Mouse (Mus musculus): ENCODE measurements around the gene 3300002I08Rik.
"Not testable (repeated sequence)": the region's sequence is repeated elsewhere in the genome, so short reads cannot be mapped to it uniquely, and the experiment has no call there.

The 3300002I08Rik gene

DNA sequence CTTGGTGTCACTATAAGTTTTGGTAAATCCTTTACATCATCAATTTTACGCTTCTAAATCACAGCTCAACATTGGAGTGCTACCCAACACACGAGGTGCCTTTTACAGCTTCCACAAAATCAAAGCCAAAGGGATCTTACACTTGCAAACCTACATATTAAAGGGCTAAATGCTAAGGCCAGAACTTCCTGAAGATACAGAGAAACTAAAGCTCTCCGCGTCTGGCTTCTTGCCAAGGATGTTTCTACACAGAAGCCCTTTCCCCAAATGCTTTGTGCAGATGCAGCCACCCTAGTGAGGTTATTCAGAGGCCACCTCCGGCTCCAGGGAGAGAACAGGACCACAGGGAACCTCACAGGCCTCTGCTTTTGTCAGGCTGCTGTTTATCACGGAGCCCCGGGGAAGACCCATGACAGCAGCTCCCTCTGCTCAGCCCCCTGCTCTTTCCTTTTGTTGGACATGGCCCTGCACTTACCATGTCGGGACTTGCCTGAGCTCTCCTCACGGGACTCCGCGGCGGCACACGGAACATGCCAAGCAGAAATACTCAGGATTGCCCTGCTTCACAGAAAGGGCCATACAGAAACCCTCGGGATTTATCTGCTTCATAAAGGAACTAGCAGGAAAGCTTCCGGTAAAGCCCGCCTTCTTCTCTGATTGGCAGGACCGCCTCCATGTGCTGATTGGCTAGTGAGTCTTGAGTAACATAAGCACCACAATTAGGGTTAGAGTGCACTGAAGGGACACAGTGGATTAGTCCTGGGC, at the start of gene 3300002I08Rik:
Gene 3300002I08Rik, minus strand, starts transcription at position 653 of the 765 bp plus-strand sequence.
- peak; percentile 93 to 94 for DNase-seq

DNA sequence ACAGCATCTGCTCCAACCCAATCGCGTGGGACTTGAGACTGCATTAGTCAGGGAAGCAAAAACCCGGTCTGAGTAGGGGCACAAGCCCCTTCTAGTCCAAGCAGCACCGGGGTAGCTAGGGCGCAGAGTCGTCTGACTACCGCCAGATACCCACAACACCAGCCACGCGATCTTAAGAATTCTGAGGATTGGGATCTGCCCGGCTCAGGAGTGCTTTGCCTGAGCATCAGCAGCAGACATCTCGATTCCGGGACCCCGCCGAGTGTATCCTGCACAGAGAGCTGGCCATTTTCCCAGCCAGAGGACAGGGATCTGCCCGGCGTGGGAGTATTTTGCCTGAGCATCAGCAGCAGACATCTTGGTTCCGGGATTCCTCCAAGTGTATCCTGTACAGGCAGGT, 49.6 kb upstream of the 3300002I08Rik start:
- not testable (repeated sequence) for DNase-seq

DNA sequence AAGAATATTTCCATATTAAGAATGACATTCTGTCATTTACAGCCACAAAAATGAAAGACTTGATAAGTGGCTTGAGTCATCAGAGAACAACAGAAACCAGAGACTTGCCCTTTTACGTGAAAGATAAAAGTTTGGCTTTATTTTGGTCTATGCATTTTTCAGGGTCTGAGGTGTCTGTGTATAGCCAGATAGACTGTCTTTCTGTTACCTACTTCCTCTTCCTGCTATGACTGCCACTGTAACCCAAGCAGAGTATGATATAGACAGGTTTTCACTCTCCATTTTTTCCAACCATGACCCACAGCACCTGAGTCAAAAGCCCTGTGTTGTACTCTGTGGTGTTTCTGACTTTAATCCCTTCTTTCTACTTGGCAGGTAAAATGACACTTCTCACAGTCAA, 27.6 kb upstream of the 3300002I08Rik start:
- DNase-seq: no peak

DNA sequence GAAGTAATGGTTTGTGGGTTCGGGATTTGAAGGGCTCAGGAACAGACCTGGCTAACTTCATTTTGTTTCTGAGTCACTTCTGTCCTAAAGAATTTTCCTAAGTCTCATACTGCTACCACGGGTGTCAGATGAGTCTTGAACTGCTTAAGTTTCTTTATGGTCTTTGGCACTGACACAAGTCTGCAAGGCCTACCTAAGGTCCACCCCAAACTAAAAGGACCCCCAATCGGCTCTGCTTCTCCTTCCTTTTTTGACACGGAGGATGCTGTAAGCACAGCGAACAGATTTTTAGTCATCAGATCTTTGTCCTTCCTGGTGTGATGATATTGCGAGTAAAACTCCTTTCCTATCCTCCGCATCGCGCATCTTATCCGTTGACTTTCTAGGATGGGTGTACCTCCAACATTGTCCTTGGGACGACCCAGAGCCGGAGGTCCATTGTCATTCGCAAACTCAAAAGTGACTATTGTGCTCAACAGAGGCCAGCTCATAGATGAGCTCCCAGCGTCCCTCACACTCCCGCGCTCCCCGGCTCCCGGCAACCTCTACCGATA, 23.1 kb upstream of the 3300002I08Rik start:
- not testable (repeated sequence) for DNase-seq

DNA sequence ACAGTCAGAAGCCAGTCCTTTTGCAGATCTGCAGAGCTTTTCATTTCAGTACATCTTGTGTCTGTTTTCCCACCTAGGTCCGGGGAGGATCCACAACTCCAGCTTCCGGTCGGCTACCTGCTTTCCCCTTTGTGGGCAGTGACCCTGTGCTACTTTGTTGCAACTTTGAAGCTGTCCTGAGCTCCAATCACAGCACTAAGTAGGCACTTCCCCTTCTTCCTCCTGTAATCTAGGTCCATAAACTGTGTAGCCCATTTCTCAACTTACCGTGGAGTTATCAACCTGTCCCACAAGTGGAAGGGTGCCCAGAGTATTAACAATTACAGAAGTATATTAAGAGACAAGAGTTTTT, 289 bp upstream of the 3300002I08Rik start:
- no peak for DNase-seq

DNA sequence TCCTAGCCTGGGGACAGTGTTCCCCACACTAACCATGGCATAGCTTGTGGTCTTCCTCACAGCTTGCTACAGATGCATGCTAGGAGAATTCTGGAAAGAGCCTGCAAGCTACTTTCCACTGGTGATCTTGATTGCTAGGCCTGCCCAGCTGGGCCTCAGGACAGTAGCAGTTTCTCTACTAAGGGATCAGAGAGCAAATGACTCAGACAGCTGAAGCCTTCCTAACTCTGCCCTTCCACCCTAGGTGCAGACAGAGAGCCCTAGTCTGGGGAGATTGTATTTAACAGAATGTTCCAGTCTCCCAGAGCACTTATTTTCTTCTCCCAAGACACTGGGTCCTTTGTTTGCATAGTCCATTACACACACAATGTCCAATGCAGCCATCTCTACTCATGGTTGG, 5.4 kb downstream of the 3300002I08Rik start:
- DNase-seq: not testable (repeated sequence)

DNA sequence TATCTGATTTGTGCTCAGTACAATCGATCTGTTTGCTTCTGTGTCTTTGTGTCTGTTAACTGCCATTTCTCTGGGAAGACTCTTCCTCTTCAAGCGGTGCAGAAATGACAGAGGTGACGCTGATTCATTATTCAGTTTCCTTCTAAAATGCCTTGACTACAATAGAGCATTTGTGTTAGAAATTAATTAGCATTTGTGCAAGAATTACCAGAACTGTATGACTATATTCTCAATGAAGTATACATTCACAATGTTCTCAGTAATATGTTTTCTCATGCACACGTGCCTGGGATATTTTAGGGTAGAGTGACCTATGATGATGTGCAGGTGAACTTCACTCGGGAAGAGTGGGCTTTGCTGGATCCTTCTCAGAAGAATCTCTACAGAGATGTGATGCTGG, 39.2 kb downstream of the 3300002I08Rik start, which contains the start of gene Gm10130:
Gene Gm10130, plus strand, starts transcription at position 301 of the 400 bp plus-strand sequence.
- no peak for DNase-seq

DNA sequence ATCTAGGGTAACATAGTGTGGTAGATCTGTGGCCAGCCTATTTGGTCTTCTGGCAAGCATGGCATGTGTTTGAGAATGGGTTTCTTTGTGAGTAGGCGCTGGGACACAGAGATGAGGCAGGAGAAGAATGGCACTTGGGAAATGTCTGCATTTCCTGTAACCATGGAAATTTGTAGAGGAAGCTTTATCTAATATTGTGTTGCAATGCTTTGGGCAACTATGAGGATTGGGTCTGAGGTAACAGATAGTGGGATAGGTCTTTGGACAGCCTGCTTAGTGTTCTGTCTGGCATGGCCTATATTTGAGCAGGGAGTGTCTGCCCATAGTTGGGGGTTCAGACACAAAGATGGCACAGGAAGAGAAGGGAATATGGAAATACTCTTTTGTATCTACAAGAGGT, 43.6 kb downstream of the 3300002I08Rik start:
- DNase-seq: no peak

DNA sequence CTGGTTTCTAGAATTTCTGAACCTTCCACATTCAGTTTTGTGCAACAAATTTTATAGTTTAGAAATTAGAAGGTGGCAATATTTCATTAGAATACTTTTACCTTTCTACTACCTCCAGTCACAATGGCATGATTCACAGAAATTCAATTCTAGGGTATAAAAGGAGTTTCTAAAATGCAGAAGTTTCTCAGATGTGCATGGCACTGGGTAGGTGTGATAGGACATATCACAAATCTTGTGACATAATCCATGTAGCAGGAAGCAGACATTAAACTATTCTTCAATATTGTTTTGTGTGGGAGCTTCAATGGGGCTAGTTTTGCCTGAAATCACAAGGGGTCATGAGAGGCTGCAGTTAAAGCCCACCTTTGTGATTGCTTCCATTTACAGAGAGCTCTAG, 46.4 kb downstream of the 3300002I08Rik start:
- no peak for DNase-seq

DNA sequence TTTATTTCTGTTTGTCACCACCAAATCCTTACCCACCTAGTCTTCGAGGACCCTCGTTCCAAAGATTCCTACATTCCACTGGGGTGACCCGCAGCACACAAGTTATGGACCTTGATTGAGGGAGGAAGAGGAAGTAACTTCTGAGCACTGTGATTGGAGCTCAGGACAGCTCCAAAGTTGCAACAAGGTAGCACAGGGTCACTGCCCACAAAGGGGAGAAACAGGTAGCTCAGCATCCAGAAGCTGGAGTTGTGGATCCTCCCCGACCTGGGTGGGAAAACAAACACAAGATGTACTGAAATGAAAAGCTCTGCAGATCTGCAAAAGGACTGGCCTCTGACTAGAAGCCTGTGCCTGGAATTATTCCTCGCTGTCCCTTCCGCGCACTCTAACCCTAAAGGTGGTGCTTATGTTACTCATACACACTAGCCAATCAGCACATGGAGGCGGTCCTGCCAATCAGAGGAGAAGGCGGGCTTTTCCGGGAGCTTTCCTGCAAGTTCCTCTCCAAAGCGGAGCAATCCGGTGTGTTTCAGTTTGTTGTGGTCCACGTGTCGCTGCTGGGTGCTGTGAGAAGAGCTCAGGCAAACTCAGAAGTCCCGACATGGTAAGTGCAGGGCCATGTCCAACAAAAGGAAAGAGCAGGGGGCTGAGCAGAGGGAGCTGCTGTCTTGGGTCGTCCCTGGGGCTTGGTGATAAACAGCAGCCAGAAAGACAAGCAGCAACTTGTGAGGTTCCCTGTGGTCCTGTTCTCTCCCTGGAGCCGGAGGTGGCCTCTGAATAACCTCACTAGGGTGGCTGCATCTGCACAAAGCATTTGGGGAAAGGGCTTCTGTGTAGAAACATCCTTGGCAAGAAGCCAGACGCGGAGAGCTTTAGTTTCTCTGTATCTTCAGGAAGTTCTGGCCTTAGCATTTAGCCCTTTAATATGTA, 51.3 kb downstream of the 3300002I08Rik start:
- DNase-seq: peak; percentile 95 to 96

DNA sequence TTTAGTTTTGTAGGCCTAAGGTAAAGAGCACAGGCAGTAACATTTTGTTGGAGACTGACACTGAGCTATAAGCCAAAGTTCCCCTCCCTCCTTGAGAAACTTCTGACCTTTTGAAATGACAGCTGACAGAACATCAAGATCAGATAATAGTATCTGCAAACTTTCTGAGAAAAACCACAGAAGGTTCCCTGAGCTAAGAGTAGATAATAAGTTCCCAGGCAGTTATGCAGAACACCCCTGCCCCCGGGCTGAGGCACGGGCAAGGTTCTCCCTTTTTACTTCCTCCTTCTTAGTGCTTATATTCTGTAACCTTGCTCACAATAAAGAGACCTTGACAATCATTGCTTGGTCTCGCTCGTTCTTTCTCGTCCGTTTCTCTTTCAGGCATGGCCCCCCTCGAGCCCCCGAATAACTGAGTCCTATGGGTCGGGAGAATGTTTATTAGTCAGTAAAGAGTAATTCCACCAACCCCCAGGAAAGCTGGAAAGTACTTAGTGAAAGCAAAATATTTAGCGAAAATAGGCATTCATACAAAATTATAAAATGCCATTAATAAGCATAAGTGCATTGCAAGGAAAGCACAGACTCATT, 55.3 kb downstream of the 3300002I08Rik start:
- no peak for DNase-seq

DNA sequence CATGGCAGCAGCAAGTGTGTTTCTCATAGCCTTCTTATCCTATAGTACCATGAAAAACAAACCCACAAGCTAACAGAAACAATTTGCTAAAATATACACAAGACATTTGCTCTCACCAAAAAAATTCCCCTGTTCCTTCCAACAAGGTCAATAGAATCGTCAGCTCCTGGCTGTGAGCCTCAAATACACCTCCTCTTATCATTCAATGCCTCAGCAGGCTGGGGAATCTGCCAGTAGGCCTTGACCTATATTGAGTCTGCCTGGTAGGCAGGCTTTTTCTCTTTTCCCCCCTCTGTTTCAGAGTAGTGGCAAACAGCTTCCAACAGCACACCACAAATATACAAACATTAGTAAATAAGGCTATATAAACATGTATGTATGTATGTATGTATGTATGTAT, 63.5 kb downstream of the 3300002I08Rik start:
- DNase-seq: no peak

DNA sequence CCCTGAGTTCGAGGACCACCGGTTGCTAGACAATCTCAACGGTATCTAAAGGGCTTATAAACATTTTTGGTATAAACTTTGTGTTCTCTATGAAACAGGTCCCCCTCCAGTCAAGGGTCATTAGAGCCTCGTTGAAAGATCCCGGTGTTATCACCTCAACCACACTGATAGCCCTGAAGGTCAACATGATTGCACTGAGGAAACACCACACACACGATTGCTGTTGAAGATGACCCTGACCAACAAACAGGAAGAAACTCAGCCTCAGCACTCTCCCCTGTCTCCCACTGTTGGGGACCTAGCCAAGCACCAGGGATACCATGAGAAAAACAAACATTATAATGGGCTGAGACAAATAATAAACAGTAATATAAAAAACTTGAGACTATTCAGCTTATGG, 68.9 kb downstream of the 3300002I08Rik start:
- DNase-seq: no peak
